Mouse (Mus musculus) kidney, embryonic 14.5 days (tissue): ENCODE results near the gene Atrip. TPM values are rescaled to one million over a fixed set of nuclear protein-coding genes. Genes with fewer than 3 reads are reported as not detected.

ENCODE experiments used
- ATAC-seq: fragments of 200-750 bp; cut with Nextera tagmentation; 2 replicates; pipeline ENCODE4 v1.8.0; 2017; ENCODE audit warnings: moderate number of reproducible peaks, mild to moderate bottlenecking, moderate TSS enrichment, moderate library complexity; ENCODE audit not compliant: low FRiP score, low TSS enrichment
- H3K27ac ChIP-seq: fragments of 300-500 bp; sonication (generic); 2 replicates; pipeline ENCODE4 v1.5.1; 2014; ENCODE audit warnings: low read depth, mild to moderate bottlenecking, low read length, moderate library complexity, mixed read lengths
- H3K27me3 ChIP-seq: fragments of 300-500 bp; sonication (generic); 2 replicates; pipeline ENCODE4 v1.6.1; 2014; ENCODE audit warnings: mild to moderate bottlenecking, low read length; ENCODE audit not compliant: control insufficient read depth, insufficient read depth
- H3K36me3 ChIP-seq: fragments of 300-500 bp; sonication (generic); 2 replicates; pipeline ENCODE4 v1.6.1; 2014; ENCODE audit warnings: low read length, mixed read lengths; ENCODE audit not compliant: control insufficient read depth, insufficient read depth
- H3K4me1 ChIP-seq: fragments of 300-500 bp; sonication (generic); 2 replicates; pipeline ENCODE4 v1.6.1; 2014; ENCODE audit warnings: low read length, mixed read lengths; ENCODE audit not compliant: control insufficient read depth, insufficient read depth
- H3K4me2 ChIP-seq: fragments of 300-500 bp; sonication (generic); replicated peaks from 2 replicates; pipeline ENCODE4 v1.6.1; 2014; ENCODE audit warnings: low read depth, mild to moderate bottlenecking, low read length
- H3K4me3 ChIP-seq: fragments of 300-500 bp; sonication (generic); 2 replicates; pipeline ENCODE4 v1.5.1; 2014; ENCODE audit warnings: mild to moderate bottlenecking, low read length
- H3K9ac ChIP-seq: fragments of 300-500 bp; sonication (generic); 2 replicates; pipeline ENCODE4 v1.6.1; 2014; ENCODE audit warnings: low read depth, mild to moderate bottlenecking, low read length, moderate library complexity
- H3K9me3 ChIP-seq: fragments of 300-500 bp; sonication (generic); 2 replicates; pipeline ENCODE4 v1.6.1; 2016; ENCODE audit warnings: low read length; ENCODE audit not compliant: control insufficient read depth
- WGBS: fragments of 180-500 bp; shearing (Covaris S2); extraction: QIAGEN DNeasy Blood & Tissue Kit; methylation state at CpG from one replicate; pipeline ENCODE4 v1.1.7; 2014; 5-methylcytosine and 5-hydroxymethylcytosine counted together
- polyA plus RNA-seq: library from polyadenylated mRNA; unstranded; fragments of >200 nt; fragmentation: Nextera tagmentation; extraction: Ambion mirVana; gene quantifications from 2 replicates; pipeline ENCODE4 v1.2.1, GENCODE M21; 2014

The Atrip gene
- polyA plus RNA-seq, 1 experiment from 2014 or later: 30.7 TPM

DNA sequence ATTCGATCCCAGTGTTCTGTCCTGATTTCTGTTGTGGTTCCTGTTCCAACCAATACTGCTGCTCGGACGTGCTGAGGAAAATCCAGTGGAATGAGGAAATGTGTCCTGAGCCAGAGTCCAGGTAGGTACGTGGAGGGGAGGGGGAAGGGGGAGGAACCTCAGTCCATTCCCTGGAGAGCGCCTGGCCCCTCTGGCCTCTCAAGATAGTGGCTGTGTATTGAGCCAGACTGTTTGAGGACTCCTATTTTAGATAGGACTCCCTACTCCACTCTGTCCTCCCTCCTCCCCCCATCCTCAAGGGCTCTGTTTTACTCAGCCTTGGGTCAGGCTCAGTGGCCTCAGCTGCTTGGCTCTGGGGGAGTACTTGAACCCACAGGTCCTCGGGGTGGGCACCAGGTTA, 33.0 kb downstream of the Atrip start:
- Histone ChIP-seq H3K4me1 (peaks cover 18% of the 10 kb centered on the region; the same call in 1 of the 2 replicates), H3K4me3 (no peak overlapping the region), H3K4me2 (no peak overlapping the region), H3K9ac (no peak overlapping the region), H3K27ac (no peak overlapping the region), H3K9me3 (no peaks in the 10 kb centered on the region), H3K27me3 (no peaks in the 10 kb centered on the region), H3K36me3 (no peaks in the 10 kb centered on the region)
- no peak; the same call in 1 of the 2 replicates for ATAC-seq
- 61% methylated on average over 6 of the region's 6 CpGs for WGBS

DNA sequence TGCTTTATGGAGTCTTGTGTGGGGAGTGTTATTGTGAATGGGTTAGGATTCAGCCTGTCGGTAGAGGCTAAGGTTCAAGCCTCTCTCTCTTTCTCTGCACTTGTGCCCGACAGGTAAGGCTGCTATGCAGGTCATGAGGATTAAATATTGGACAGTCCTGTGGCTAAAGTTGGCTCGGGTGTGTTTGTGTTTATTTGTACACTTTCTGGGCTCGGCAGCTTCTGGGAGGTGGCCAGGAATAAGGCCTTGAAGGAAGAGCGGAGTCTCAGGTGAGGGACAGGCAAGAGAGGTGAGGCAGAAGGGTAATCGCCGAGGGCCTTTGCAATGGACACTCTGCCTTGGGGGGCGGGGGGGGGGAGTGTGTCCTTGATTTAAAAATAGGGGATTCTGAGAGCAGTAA, 33.7 kb downstream of the Atrip start:
- Histone ChIP-seq H3K4me2 (0 out of 2 replicates have a peak overlapping the region, but pooled peaks have one; percentile 81), H3K9ac (no peak overlapping the region), H3K9me3 (no peaks in the 10 kb centered on the region), H3K4me1 (peaks cover 18% of the 10 kb centered on the region; the same call in 1 of the 2 replicates), H3K27me3 (no peaks in the 10 kb centered on the region), H3K36me3 (no peaks in the 10 kb centered on the region), H3K4me3 (no peak overlapping the region), H3K27ac (no peak overlapping the region)
- 86% methylated on average over 8 of the region's 8 CpGs for WGBS
- no peak for ATAC-seq

DNA sequence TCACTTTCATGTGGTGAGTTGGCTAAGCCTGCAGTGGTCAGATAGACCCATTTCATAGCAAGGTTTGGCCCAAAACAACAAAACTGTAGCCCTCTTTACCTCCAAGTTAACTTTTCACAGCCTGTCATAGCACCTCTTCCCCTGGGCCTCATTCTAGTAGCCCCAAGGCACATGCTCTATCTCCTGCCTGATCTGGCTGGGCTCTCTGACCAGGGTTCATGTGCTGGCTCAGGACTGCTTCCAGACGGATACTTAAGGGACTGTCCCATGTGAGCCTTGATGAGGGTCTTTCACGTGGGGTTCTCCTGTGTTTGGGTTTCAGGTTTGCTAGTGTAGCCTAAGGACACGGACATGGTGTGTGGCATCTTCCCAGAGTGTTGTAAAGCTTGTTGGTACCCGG, 34.2 kb downstream of the Atrip start:
- no peak for ATAC-seq
- Histone ChIP-seq H3K9me3 (no peaks in the 10 kb centered on the region), H3K9ac (no peak overlapping the region), H3K36me3 (no peaks in the 10 kb centered on the region), H3K4me3 (no peak overlapping the region; the same call in 1 of the 2 replicates), H3K27me3 (no peaks in the 10 kb centered on the region), H3K27ac (no peak overlapping the region), H3K4me2 (peak overlapping the region; percentile 81), H3K4me1 (peaks cover 18% of the 10 kb centered on the region; the same call in 1 of the 2 replicates)
- 74% methylated on average over 4 of the region's 4 CpGs for WGBS

DNA sequence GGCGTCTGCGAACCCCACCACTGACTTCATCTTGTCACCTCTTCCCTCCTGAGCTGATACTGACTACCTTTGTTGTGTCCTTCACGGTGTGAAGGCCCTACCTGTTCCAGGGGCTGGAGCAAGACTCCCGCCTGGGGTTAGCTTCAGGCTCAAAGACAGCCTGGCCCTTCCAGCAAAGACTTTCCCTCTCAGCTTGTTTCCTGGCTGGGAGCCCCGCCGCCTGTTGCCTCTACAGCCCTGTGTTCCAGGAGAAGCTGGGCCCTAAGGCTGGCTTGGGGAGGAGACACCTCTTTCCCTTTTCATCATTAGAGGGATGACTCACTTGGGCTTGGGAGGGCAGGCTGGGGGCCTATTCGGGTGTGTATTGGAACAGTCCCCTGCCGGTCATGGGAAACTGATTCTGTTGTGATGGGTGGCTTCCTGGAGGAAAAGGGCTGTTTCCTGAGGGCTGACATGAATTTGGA, 35.0 kb downstream of the Atrip start:
- 19% methylated on average over 8 of the region's 8 CpGs for WGBS
- ATAC-seq: peak; percentile 45
- Histone ChIP-seq H3K9me3 (no peaks in the 10 kb centered on the region), H3K27ac (peak overlapping the region; percentile 48; the same call in 1 of the 2 replicates), H3K4me3 (peak overlapping the region; percentile 50), H3K4me1 (peaks cover 18% of the 10 kb centered on the region; the same call in 1 of the 2 replicates), H3K36me3 (no peaks in the 10 kb centered on the region), H3K27me3 (no peaks in the 10 kb centered on the region), H3K9ac (peak overlapping the region; percentile 60), H3K4me2 (peak overlapping the region; percentile 81)

DNA sequence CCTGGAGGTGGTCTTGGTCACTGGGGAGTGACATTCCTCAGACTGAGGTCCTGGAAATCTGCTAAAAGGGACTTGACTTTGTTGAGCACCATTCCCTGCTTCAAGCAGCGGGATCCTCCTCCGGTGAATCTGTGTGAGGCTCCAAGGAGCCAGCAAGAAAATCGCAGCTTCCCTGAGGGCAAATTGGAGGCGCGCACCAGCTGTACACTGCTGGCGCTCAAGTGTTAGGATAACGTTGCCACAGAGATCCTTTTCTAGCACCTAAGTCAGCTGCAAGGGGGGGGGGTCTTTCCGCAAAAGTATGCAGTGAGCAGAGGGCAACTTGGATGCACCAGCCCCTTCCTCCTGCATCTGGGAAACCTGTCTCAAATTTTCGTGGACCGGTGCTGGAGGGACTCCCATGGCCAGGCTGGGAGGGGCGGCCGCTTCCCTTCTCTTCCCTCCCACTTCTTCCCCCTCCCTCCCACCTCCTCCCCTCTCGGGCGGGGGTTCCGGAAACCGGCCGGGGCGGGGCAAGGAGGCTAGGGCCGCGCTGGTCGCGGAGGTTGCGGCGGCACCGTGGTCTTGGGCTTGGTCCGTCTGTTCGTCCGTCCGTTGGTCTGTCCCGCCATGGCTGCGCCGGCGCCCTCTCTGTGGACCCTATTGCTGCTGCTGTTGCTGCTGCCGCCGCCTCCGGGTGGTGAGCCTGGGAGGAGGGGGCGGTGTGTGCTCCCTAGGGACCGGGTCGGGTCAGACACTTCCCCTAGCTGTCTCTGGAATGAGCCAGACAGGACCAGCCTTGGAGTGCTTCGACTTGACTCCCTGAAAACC, 35.6 kb downstream of the Atrip start, which contains the start of gene Shisa5:
Gene Shisa5, plus strand, starts transcription at position 480 of the 810 bp plus-strand sequence.
- under 1% methylated on average over 38 of the region's 40 CpGs for WGBS
- peak; percentile 86 for ATAC-seq
- no peaks in the 10 kb centered on the region for H3K27me3 ChIP-seq

GRCm38 (mm10) chr9:109032435-109032834, 41.5 kb downstream of the Atrip start:
- Histone ChIP-seq H3K27ac (no peak overlapping the region), H3K4me1 (no peaks in the 10 kb centered on the region), H3K9ac (no peak overlapping the region), H3K4me3 (no peak overlapping the region), H3K27me3 (no peaks in the 10 kb centered on the region), H3K9me3 (no peaks in the 10 kb centered on the region), H3K36me3 (peaks cover 3% of the 10 kb centered on the region; the same call in 1 of the 2 replicates), H3K4me2 (no peak overlapping the region)
- 80% methylated on average over 6 of the region's 6 CpGs for WGBS
- ATAC-seq: no peak

More for the DNA sequence above, 35.6 kb downstream of the Atrip start, which contains the start of gene Shisa5:
- Histone ChIP-seq H3K9me3 (no peaks in the 10 kb centered on the region), H3K36me3 (no peaks in the 10 kb centered on the region), H3K4me2 (peak within 1 kb of the TSS; percentile 81), H3K27ac (peak within 1 kb of the TSS; percentile 48; the same call in 1 of the 2 replicates), H3K9ac (peak within 1 kb of the TSS; percentile 60), H3K4me3 (peak within 1 kb of the TSS; percentile 50), H3K4me1 (peaks cover 18% of the 10 kb centered on the region; the same call in 1 of the 2 replicates)

GRCm38 (mm10) chr9:109031686-109032085, 42.2 kb downstream of the Atrip start:
- no peak for ATAC-seq
- H3K4me1 ChIP-seq: no peaks in the 10 kb centered on the region
- no peaks in the 10 kb centered on the region for H3K27me3 ChIP-seq
- 79% methylated on average over 8 of the region's 8 CpGs for WGBS
- H3K9me3 ChIP-seq: no peaks in the 10 kb centered on the region
- H3K27ac ChIP-seq: no peak overlapping the region
- no peak overlapping the region for H3K4me2 ChIP-seq
- H3K36me3 ChIP-seq: peaks cover 3% of the 10 kb centered on the region; the same call in 1 of the 2 replicates
- H3K4me3 ChIP-seq: no peak overlapping the region
- H3K9ac ChIP-seq: no peak overlapping the region

DNA sequence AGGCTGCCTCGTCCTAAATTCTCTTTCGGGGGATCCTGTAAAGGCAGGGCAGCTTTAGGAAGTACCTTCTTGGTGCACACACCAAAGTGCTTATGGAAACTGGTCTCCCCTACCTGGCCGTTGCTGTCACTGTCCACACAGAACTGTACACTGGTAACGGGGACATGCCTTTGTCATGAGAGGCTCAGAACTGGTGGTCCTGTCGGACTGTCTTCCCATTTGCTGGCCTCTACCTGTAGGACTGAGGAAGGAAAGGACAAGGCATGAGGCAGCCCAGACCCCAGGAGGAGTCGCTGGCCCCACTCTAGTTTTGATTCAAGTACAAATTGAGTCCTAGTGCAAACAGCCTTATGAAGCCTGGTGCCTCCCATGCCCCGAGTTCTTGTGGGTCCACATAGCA, 42.9 kb downstream of the Atrip start:
- 93% methylated on average over 7 of the region's 7 CpGs for WGBS
- H3K4me3 ChIP-seq: no peak overlapping the region
- H3K36me3 ChIP-seq: peaks cover 3% of the 10 kb centered on the region; the same call in 1 of the 2 replicates
- no peak overlapping the region for H3K9ac ChIP-seq
- no peaks in the 10 kb centered on the region for H3K27me3 ChIP-seq
- no peak for ATAC-seq
- no peaks in the 10 kb centered on the region for H3K4me1 ChIP-seq
- H3K9me3 ChIP-seq: no peaks in the 10 kb centered on the region
- no peak overlapping the region for H3K4me2 ChIP-seq
- no peak overlapping the region for H3K27ac ChIP-seq

GRCm38 (mm10) chr9:109030312-109030711, 43.6 kb downstream of the Atrip start:
- no peak for ATAC-seq
- Histone ChIP-seq H3K9ac (no peak overlapping the region), H3K4me3 (no peak overlapping the region), H3K27me3 (no peaks in the 10 kb centered on the region), H3K36me3 (peaks cover 3% of the 10 kb centered on the region; the same call in 1 of the 2 replicates), H3K9me3 (no peaks in the 10 kb centered on the region), H3K4me2 (no peak overlapping the region), H3K27ac (no peak overlapping the region), H3K4me1 (no peaks in the 10 kb centered on the region)
- WGBS: 69% methylated on average over 3 of the region's 3 CpGs
